ENCODE assay signal across 22 mouse cellular contexts in genomic region chr4:149634966-149635365, GRCm38 (mm10). TPM values are rescaled to one million over a fixed set of nuclear protein-coding genes. Genes with fewer than 3 reads are reported as not detected.
DNase-seq lines count a peak whose midpoint lies in the region; ATAC-seq and TF ChIP-seq lines count a peak whose summit lies in the region.
"Had no signal": no experiment of that assay in that cellular context is flagged by ENCODE, and none has a peak within 500 bp of the region (broad histone marks: within the 10 kb centered on the region; RNA-seq: fewer than 3 reads in every experiment).

No protein-coding gene starts in this region.

- peaks cover under 1 to 31% of the 10 kb centered on the region in 2 experiments; a peak in 3 of 4 replicates for H3K36me3 ChIP-seq in MEL (ENCODE audit: control insufficient read depth in 1 of 2, insufficient read depth in 2 of 2, low read length in 2 of 2)
- 0 out of 2 replicates have a peak, but pooled peaks cover 2% of the 10 kb centered on the region for H3K36me3 ChIP-seq in liver, postnatal 0 days (replicated peaks; ENCODE audit: insufficient read depth, low read length)

- TF ChIP-seq POLR2A in MEL (IDR thresholded peaks at IDR 0.05; ENCODE audit: control insufficient read depth in 1 of 2, insufficient read depth in 1 of 2, low read depth in 1 of 2, low read length in 2 of 2, poor library complexity in 1 of 2), result peak in 1 of 2 experiments; percentile 51; a peak in 1 of 4 replicates

- WGBS in liver, postnatal 0 days (ENCODE audit: insufficient replicate concordance), result 64% methylated on average over 11 of the region's 11 CpGs

- peak overlapping the region; percentile 51 for H3K9ac ChIP-seq in MEL (ENCODE audit: control insufficient read depth, low read depth, low read length, poor library complexity, severe bottlenecking)
- H3K9ac ChIP-seq in liver, postnatal 0 days (replicated peaks), result no peak overlapping the region
- H3K9ac ChIP-seq: forebrain, embryonic 13.5 days; hindbrain, embryonic 13.5 days had no signal

- peaks cover 24 to 34% of the 10 kb centered on the region in 2 experiments for H3K4me1 ChIP-seq in MEL (ENCODE audit: control insufficient read depth in 1 of 2, insufficient read depth in 2 of 2, low read length in 2 of 2)
- H3K4me1 ChIP-seq in liver, postnatal 0 days (ENCODE audit: insufficient read depth), result no peaks in the 10 kb centered on the region; the same call in 1 of the 2 replicates
- H3K4me1 ChIP-seq: forebrain, embryonic 10.5 days; forebrain, embryonic 13.5 days; hindbrain, embryonic 10.5 days; hindbrain, embryonic 13.5 days had no signal

- no peak for TF ChIP-seq RAD21 in MEL (IDR thresholded peaks at IDR 0.05; ENCODE audit: low read depth, low read length)

- DNase-seq in MEL (ENCODE audit: low read depth, low spot score), result peak; percentile 78
- peak; percentile 15 for DNase-seq in liver, postnatal 0 days
- no peak for DNase-seq in thymus, adult 18-20 months
- DNase-seq in Muller cell, postnatal 12 days (ENCODE audit: inconsistent ontology term), result no peak
- DNase-seq in heart, postnatal 4 days, result no peak
- DNase-seq: adrenal gland, postnatal 10 days; cerebellum, adult 11 months; cerebellum, adult 2 months; cerebellum, adult 9-11 months; cerebellum, postnatal 36 days; gastrocnemius, adult 2 months; gastrocnemius, postnatal 14 days had no signal

- no peak for TF ChIP-seq CTCF in MEL (IDR thresholded peaks at IDR 0.05 in 2 of 3, conservative IDR thresholded peaks at IDR 0.05 in 1 of 3; ENCODE audit: control insufficient read depth in 1 of 3, insufficient read depth in 1 of 3, low read depth in 2 of 3, low read length in 3 of 3, poor library complexity in 1 of 3, severe bottlenecking in 1 of 3)
- no peak for TF ChIP-seq CTCF in liver, postnatal 0 days (IDR thresholded peaks at IDR 0.05; ENCODE audit: low read depth)

- peak overlapping the region; percentile 74 for H3K27ac ChIP-seq in MEL (ENCODE audit: control insufficient read depth, low read depth, low read length)
- H3K27ac ChIP-seq in liver, postnatal 0 days (ENCODE audit: low read depth), result no peak overlapping the region
- H3K27ac ChIP-seq: forebrain, embryonic 10.5 days; forebrain, embryonic 13.5 days; gastrocnemius, adult 2 months; hindbrain, embryonic 10.5 days; hindbrain, embryonic 13.5 days had no signal

- peak overlapping the region; percentile 18 to 44 for H3K4me3 ChIP-seq in MEL (ENCODE audit: control insufficient read depth in 1 of 2, insufficient read depth in 1 of 2, low read depth in 2 of 2, low read length in 2 of 2)
- H3K4me3 ChIP-seq in liver, postnatal 0 days (ENCODE audit: low read depth, low read length), result no peak overlapping the region
- H3K4me3 ChIP-seq: forebrain, embryonic 10.5 days; forebrain, embryonic 13.5 days; gastrocnemius, adult 2 months; hindbrain, embryonic 10.5 days; hindbrain, embryonic 13.5 days had no signal

- no peaks in the 10 kb centered on the region for H3K9me3 ChIP-seq in MEL (replicated peaks; ENCODE audit: insufficient read depth, low read length)
- H3K9me3 ChIP-seq in liver, postnatal 0 days (ENCODE audit: low read length), result no peaks in the 10 kb centered on the region
- H3K9me3 ChIP-seq: forebrain, embryonic 10.5 days; forebrain, embryonic 13.5 days; hindbrain, embryonic 10.5 days; hindbrain, embryonic 13.5 days had no signal

- H3K79me2 ChIP-seq in MEL (ENCODE audit: control insufficient read depth, insufficient read depth, low read length, poor library complexity), result peaks cover 7% of the 10 kb centered on the region; the same call in 1 of the 2 replicates

- peak; percentile 82 to 94 for TF ChIP-seq EP300 in MEL (IDR thresholded peaks at IDR 0.05; ENCODE audit: low read depth in 1 of 2, low read length in 2 of 2)
- TF ChIP-seq EP300 in liver, postnatal 0 days (IDR thresholded peaks at IDR 0.05; ENCODE audit: low read depth), result peak; percentile 64; the same call in 1 of the 2 replicates

- no peak overlapping the region for H3K4me2 ChIP-seq in liver, postnatal 0 days (ENCODE audit: low read depth, low read length)
- H3K4me2 ChIP-seq: forebrain, embryonic 13.5 days; heart, embryonic 11.5 days; hindbrain, embryonic 13.5 days had no signal

- no peaks in the 10 kb centered on the region for H3K27me3 ChIP-seq in MEL (ENCODE audit: control insufficient read depth in 1 of 2, insufficient read depth in 2 of 2, low read length in 2 of 2)
- no peaks in the 10 kb centered on the region for H3K27me3 ChIP-seq in liver, postnatal 0 days (ENCODE audit: insufficient read depth, low read length)
- H3K27me3 ChIP-seq: forebrain, embryonic 13.5 days; hindbrain, embryonic 13.5 days; Patski had no signal

- peak; percentile 64 for ATAC-seq in common myeloid progenitor, adult 5-6 weeks (replicated peaks; ENCODE audit: low read depth, poor library complexity, severe bottlenecking)
- ATAC-seq in liver, postnatal 0 days, result peak; percentile 55
- ATAC-seq: CD4-positive, CD25-positive, alpha-beta regulatory T cell, adult 4 months; forebrain, embryonic 13.5 days; forebrain, embryonic 16.5 days; hindbrain, embryonic 16.5 days; Patski had no signal

TF ChIP-seq in MEL, 35 proteins besides CTCF, POLR2A, EP300 and RAD21:
- TF ChIP-seq SIN3A (IDR thresholded peaks at IDR 0.05; ENCODE audit: low read length), result peak; percentile 57; the same call in 1 of the 2 replicates
- 0 out of 2 replicates have a peak, but pooled peaks have one; percentile 45 for TF ChIP-seq RCOR1 (IDR thresholded peaks at IDR 0.05; ENCODE audit: low read depth, low read length)
- peak; percentile 66 for TF ChIP-seq GATA1 (IDR thresholded peaks at IDR 0.05; ENCODE audit: low read depth, low read length)
- peak; percentile 60 for TF ChIP-seq TAL1 (IDR thresholded peaks at IDR 0.05; ENCODE audit: low read length)
- TF ChIP-seq TCF12 (IDR thresholded peaks at IDR 0.05; ENCODE audit: low read depth, low read length), result peak; percentile 83
- TF ChIP-seq MYC (IDR thresholded peaks at IDR 0.05; ENCODE audit: low read depth, low read length), result 0 out of 2 replicates have a peak, but pooled peaks have one; percentile 22
- peak; percentile 39 for TF ChIP-seq MXI1 (IDR thresholded peaks at IDR 0.05; ENCODE audit: low read depth, low read length)
- TF ChIP-seq ETS1 (IDR thresholded peaks at IDR 0.05; ENCODE audit: low read depth, low read length), result peak; percentile 58
- TF ChIP-seq MYB (IDR thresholded peaks at IDR 0.05; ENCODE audit: low read depth, low read length), result peak; percentile 82
- 0 out of 2 replicates have a peak, but pooled peaks have one; percentile 38 for TF ChIP-seq ZMIZ1 (IDR thresholded peaks at IDR 0.05; ENCODE audit: low read depth, low read length)
- no peak for TF ChIP-seq MAZ (IDR thresholded peaks at IDR 0.05; ENCODE audit: low read depth, low read length)
- peak; percentile 76 for TF ChIP-seq TBP (IDR thresholded peaks at IDR 0.05; ENCODE audit: low read depth, low read length)
- TF ChIP-seq MAFK (IDR thresholded peaks at IDR 0.05; ENCODE audit: borderline replicate concordance, low read depth, low read length), result no peak
- TF ChIP-seq HCFC1 (IDR thresholded peaks at IDR 0.05; ENCODE audit: low read depth, low read length), result no peak
- TF ChIP-seq CHD1 (IDR thresholded peaks at IDR 0.05; ENCODE audit: low read depth, low read length), result no peak
- TF ChIP-seq ZC3H11A (IDR thresholded peaks at IDR 0.05; ENCODE audit: low read depth, low read length), result no peak
- no peak for TF ChIP-seq MEF2A (IDR thresholded peaks at IDR 0.05; ENCODE audit: extremely low read depth, insufficient replicate concordance, low read depth, low read length, poor library complexity, severe bottlenecking)

RNA-seq across cellular contexts. Expression of gene Clstn1, which starts 48.7 kb away (rescaled TPM):
- total RNA-seq in MEL (2012; rRNA removed), result 19.3 and 26.6 TPM in 2 replicates
- 1 to 10 TPM in 1 of 2 experiments, not detected in 1; 6.1 TPM for polyA plus RNA-seq in MEL (2012; ENCODE audit: insufficient read depth in 1 of 2, insufficient read length in 2 of 2, low read depth in 1 of 2, low replicate concordance in 2 of 2, missing spikeins in 1 of 2)
- 11.7 and 13.4 TPM in 2 replicates for total RNA-seq in common myeloid progenitor, adult 5-6 weeks (2017)
- 2.0 and 2.1 TPM in 2 replicates for polyA plus RNA-seq in liver, postnatal 0 days (2015; fragmentation: Nextera tagmentation; extraction: Ambion mirVana)
- 10 to 100 TPM; 66.8 to 73.7 TPM for total RNA-seq in heart, postnatal 4 days (2021)

Comparison
In these comparisons a context has a peak if more than half of its experiments do, and no peak if none do; other contexts are left out.
1. DNase-seq: peak in MEL (single experiment) and liver, postnatal 0 days (single experiment); none in thymus, adult 18-20 months (0 of 2), Muller cell, postnatal 12 days (single experiment) and heart, postnatal 4 days (single experiment).